Mouse (Mus musculus): Measurements from ENCODE around the gene Foxp1. TPM values are rescaled to one million over a fixed set of nuclear protein-coding genes. Genes with fewer than 3 reads are reported as not detected.

Foxp1 gene
- polyA plus RNA-seq, 1 experiment from 2014 or later: 38.0 TPM

- Histone ChIP-seq H3K9ac (ENCODE audit: low read depth, low read length) (no peak overlapping the region), H3K27ac (no peak overlapping the region), H3K4me2 (ENCODE audit: low read length) (no peak overlapping the region), H3K4me3 (replicated peaks; ENCODE audit: low read depth, low read length) (no peak overlapping the region), H3K36me3 (ENCODE audit: insufficient read depth, low read length) (no peaks in the 10 kb centered on the region), H3K4me1 (replicated peaks; ENCODE audit: insufficient read depth, low read length) (no peaks in the 10 kb centered on the region), H3K9me3 (replicated peaks; ENCODE audit: low read length) (no peaks in the 10 kb centered on the region), H3K27me3 (ENCODE audit: insufficient read depth, low read length) (no peaks in the 10 kb centered on the region)
- DNase-seq (ENCODE audit: low spot score) (no peak), ATAC-seq (replicated peaks; ENCODE audit: low FRiP score, low read depth) (no peak)
- TF ChIP-seq CTCF (IDR thresholded peaks at IDR 0.05; ENCODE audit: low read depth): no peak
- 67% methylated on average over 6 of the region's 6 CpGs for WGBS
These were observed 162.6 kb downstream of the Foxp1 start for GRCm38 (mm10) chr6:99359765-99360499.

- Histone ChIP-seq H3K27ac (no peak overlapping the region), H3K4me1 (replicated peaks; ENCODE audit: insufficient read depth, low read length) (no peaks in the 10 kb centered on the region), H3K9ac (ENCODE audit: low read depth, low read length) (no peak overlapping the region), H3K36me3 (ENCODE audit: insufficient read depth, low read length) (no peaks in the 10 kb centered on the region), H3K4me2 (ENCODE audit: low read length) (no peak overlapping the region), H3K4me3 (replicated peaks; ENCODE audit: low read depth, low read length) (no peak overlapping the region), H3K27me3 (ENCODE audit: insufficient read depth, low read length) (no peaks in the 10 kb centered on the region), H3K9me3 (replicated peaks; ENCODE audit: low read length) (no peaks in the 10 kb centered on the region)
- TF ChIP-seq CTCF (IDR thresholded peaks at IDR 0.05; ENCODE audit: low read depth): no peak
- WGBS: 74% methylated on average over 9 of the region's 9 CpGs
- ATAC-seq (replicated peaks; ENCODE audit: low FRiP score, low read depth): no peak
- DNase-seq (ENCODE audit: low spot score): no peak
These were observed 163.4 kb downstream of the Foxp1 start for GRCm38 (mm10) chr6:99359036-99359698.

GRCm38 (mm10) chr6:99357931-99358330 lies 164.6 kb downstream of the Foxp1 start:
- Histone ChIP-seq H3K4me1 (replicated peaks; ENCODE audit: insufficient read depth, low read length) (no peaks in the 10 kb centered on the region), H3K36me3 (ENCODE audit: insufficient read depth, low read length) (no peaks in the 10 kb centered on the region), H3K9ac (ENCODE audit: low read depth, low read length) (no peak overlapping the region), H3K9me3 (replicated peaks; ENCODE audit: low read length) (no peaks in the 10 kb centered on the region), H3K4me3 (replicated peaks; ENCODE audit: low read depth, low read length) (no peak overlapping the region), H3K27ac (no peak overlapping the region), H3K27me3 (ENCODE audit: insufficient read depth, low read length) (no peaks in the 10 kb centered on the region), H3K4me2 (ENCODE audit: low read length) (no peak overlapping the region)
- WGBS: 90% methylated on average over 2 of the region's 2 CpGs
- DNase-seq (ENCODE audit: low spot score): no peak
- no peak for ATAC-seq (replicated peaks; ENCODE audit: low FRiP score, low read depth)
- no peak for TF ChIP-seq CTCF (IDR thresholded peaks at IDR 0.05; ENCODE audit: low read depth)

- Histone ChIP-seq H3K27ac (no peak overlapping the region), H3K36me3 (ENCODE audit: insufficient read depth, low read length) (no peaks in the 10 kb centered on the region), H3K4me1 (replicated peaks; ENCODE audit: insufficient read depth, low read length) (no peaks in the 10 kb centered on the region), H3K4me3 (replicated peaks; ENCODE audit: low read depth, low read length) (no peak overlapping the region), H3K4me2 (ENCODE audit: low read length) (no peak overlapping the region), H3K9ac (ENCODE audit: low read depth, low read length) (no peak overlapping the region), H3K27me3 (ENCODE audit: insufficient read depth, low read length) (no peaks in the 10 kb centered on the region), H3K9me3 (replicated peaks; ENCODE audit: low read length) (no peaks in the 10 kb centered on the region)
- no peak for ATAC-seq (replicated peaks; ENCODE audit: low FRiP score, low read depth)
- DNase-seq (ENCODE audit: low spot score): no peak
- peak; percentile 13; the same call in 1 of the 2 replicates for TF ChIP-seq CTCF (IDR thresholded peaks at IDR 0.05; ENCODE audit: low read depth)
- WGBS: 73% methylated on average over 2 of the region's 2 CpGs
These were observed 168.2 kb downstream of the Foxp1 start for GRCm38 (mm10) chr6:99354338-99354737.

GRCm38 (mm10) chr6:99353441-99353840 lies 169.1 kb downstream of the Foxp1 start:
- Histone ChIP-seq H3K27me3 (ENCODE audit: insufficient read depth, low read length) (no peaks in the 10 kb centered on the region), H3K9me3 (replicated peaks; ENCODE audit: low read length) (no peaks in the 10 kb centered on the region), H3K4me1 (replicated peaks; ENCODE audit: insufficient read depth, low read length) (no peaks in the 10 kb centered on the region), H3K4me2 (ENCODE audit: low read length) (no peak overlapping the region), H3K9ac (ENCODE audit: low read depth, low read length) (no peak overlapping the region), H3K4me3 (replicated peaks; ENCODE audit: low read depth, low read length) (no peak overlapping the region), H3K36me3 (ENCODE audit: insufficient read depth, low read length) (no peaks in the 10 kb centered on the region), H3K27ac (no peak overlapping the region)
- ATAC-seq (replicated peaks; ENCODE audit: low FRiP score, low read depth) (no peak), DNase-seq (ENCODE audit: low spot score) (no peak)
- WGBS: 84% methylated on average over 2 of the region's 2 CpGs
- TF ChIP-seq CTCF (IDR thresholded peaks at IDR 0.05; ENCODE audit: low read depth): no peak

GRCm38 (mm10) chr6:99350566-99350965 lies 172.0 kb downstream of the Foxp1 start:
- DNase-seq (ENCODE audit: low spot score): no peak
- H3K4me3 ChIP-seq (replicated peaks; ENCODE audit: low read depth, low read length): no peak overlapping the region
- no peaks in the 10 kb centered on the region for H3K9me3 ChIP-seq (replicated peaks; ENCODE audit: low read length)
- no peak overlapping the region for H3K27ac ChIP-seq
- no peak for TF ChIP-seq CTCF (IDR thresholded peaks at IDR 0.05; ENCODE audit: low read depth)
- no peaks in the 10 kb centered on the region for H3K27me3 ChIP-seq (ENCODE audit: insufficient read depth, low read length)
- 50% methylated on average over 3 of the region's 3 CpGs for WGBS
- H3K36me3 ChIP-seq (ENCODE audit: insufficient read depth, low read length): no peaks in the 10 kb centered on the region
- no peak overlapping the region for H3K4me2 ChIP-seq (ENCODE audit: low read length)
- H3K9ac ChIP-seq (ENCODE audit: low read depth, low read length): no peak overlapping the region
- H3K4me1 ChIP-seq (replicated peaks; ENCODE audit: insufficient read depth, low read length): no peaks in the 10 kb centered on the region
- ATAC-seq (replicated peaks; ENCODE audit: low FRiP score, low read depth): no peak
